Mouse (Mus musculus) midbrain, embryonic 16.5 days (tissue): ENCODE results near the gene Tspan11. TPM values are rescaled to one million over a fixed set of nuclear protein-coding genes. Genes with fewer than 3 reads are reported as not detected.
A peak's percentile ranks its signal among the peaks of the same experiment; 100 is the strongest.

Experiments
- ATAC-seq: fragments of 200-750 bp; cut with Nextera tagmentation; 2 replicates; pipeline ENCODE4 v1.8.0; 2017; ENCODE audit warnings: moderate TSS enrichment
- H3K27ac ChIP-seq: fragments of 300-500 bp; sonication (generic); 2 replicates; pipeline ENCODE4 v1.5.1; 2014; ENCODE audit warnings: mild to moderate bottlenecking, low read length, mixed read lengths
- H3K27me3 ChIP-seq: fragments of 300-500 bp; sonication (generic); 2 replicates; pipeline ENCODE4 v1.6.1; 2014; ENCODE audit warnings: low read depth, low read length, mixed read lengths; ENCODE audit not compliant: control insufficient read depth, insufficient read depth
- H3K36me3 ChIP-seq: fragments of 300-500 bp; sonication (generic); 2 replicates; pipeline ENCODE4 v1.6.1; 2014; ENCODE audit warnings: mild to moderate bottlenecking, low read length, moderate library complexity, mixed read lengths; ENCODE audit not compliant: control insufficient read depth, insufficient read depth
- H3K4me1 ChIP-seq: fragments of 300-500 bp; sonication (generic); 2 replicates; pipeline ENCODE4 v1.6.1; 2014; ENCODE audit warnings: mild to moderate bottlenecking, low read length, mixed read lengths; ENCODE audit not compliant: control insufficient read depth, insufficient read depth
- H3K4me2 ChIP-seq: fragments of 300-500 bp; sonication (generic); 2 replicates; pipeline ENCODE4 v1.6.1; 2014; ENCODE audit warnings: mild to moderate bottlenecking, low read length, mixed read lengths
- H3K4me3 ChIP-seq: fragments of 300-500 bp; sonication (generic); 2 replicates; pipeline ENCODE4 v1.5.1; 2014; ENCODE audit warnings: low read depth, mild to moderate bottlenecking, low read length, moderate library complexity, mixed read lengths
- H3K9ac ChIP-seq: fragments of 300-500 bp; sonication (generic); 2 replicates; pipeline ENCODE4 v1.6.1; 2014; ENCODE audit warnings: low read depth, low read length, mixed read lengths
- H3K9me3 ChIP-seq: fragments of 300-500 bp; sonication (generic); replicated peaks from 2 replicates; pipeline ENCODE4 v1.6.1; 2014; ENCODE audit warnings: mild to moderate bottlenecking, low read length, mixed read lengths; ENCODE audit not compliant: control insufficient read depth, poor library complexity, severe bottlenecking
- WGBS: fragments of 180-500 bp; shearing (Covaris S2); extraction: QIAGEN DNeasy Blood & Tissue Kit; methylation state at CpG from one replicate; pipeline ENCODE4 v1.1.7; 2014; 5-methylcytosine and 5-hydroxymethylcytosine counted together
- polyA plus RNA-seq: library from polyadenylated mRNA; unstranded; fragments of >200 nt; fragmentation: Nextera tagmentation; extraction: Ambion mirVana; gene quantifications from 2 replicates; pipeline ENCODE4 v1.2.1, GENCODE M21; 2015

The Tspan11 gene
- polyA plus RNA-seq, 1 experiment from 2014 or later = 5.5 TPM

DNA sequence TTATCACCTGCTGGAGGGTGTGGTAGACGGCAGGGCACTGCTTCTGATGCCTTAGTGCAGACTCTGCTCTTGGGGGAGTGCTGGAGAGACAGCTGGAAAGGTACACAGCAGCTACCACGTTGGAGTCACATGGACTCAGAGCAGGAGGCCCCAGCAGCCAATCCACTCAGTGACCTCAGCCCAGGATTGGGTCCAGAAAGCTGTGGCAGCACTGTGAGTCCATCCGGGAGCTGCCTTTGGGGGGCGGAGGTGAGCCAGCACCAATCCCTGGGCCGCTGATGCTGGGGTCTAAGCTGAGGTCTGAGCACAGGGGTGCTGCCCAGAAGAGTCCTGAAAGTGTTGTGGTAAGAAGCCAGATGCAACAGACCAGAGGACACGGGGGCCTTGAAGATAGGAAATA lies 7.6 kb downstream of the Tspan11 start:
- no peak overlapping the region for H3K27ac ChIP-seq
- H3K4me1 ChIP-seq = no peaks in the 10 kb centered on the region
- H3K4me3 ChIP-seq = no peak overlapping the region
- H3K27me3 ChIP-seq = no peaks in the 10 kb centered on the region
- H3K36me3 ChIP-seq = no peaks in the 10 kb centered on the region
- no peak overlapping the region for H3K9ac ChIP-seq
- no peak overlapping the region for H3K4me2 ChIP-seq
- no peak for ATAC-seq
- no peaks in the 10 kb centered on the region for H3K9me3 ChIP-seq
- 30% methylated on average over 6 of the region's 6 CpGs for WGBS

- Histone ChIP-seq H3K4me2 (no peak overlapping the region), H3K9ac (no peak overlapping the region), H3K27me3 (no peaks in the 10 kb centered on the region), H3K4me1 (no peaks in the 10 kb centered on the region), H3K27ac (no peak overlapping the region), H3K36me3 (no peaks in the 10 kb centered on the region), H3K4me3 (no peak overlapping the region), H3K9me3 (no peaks in the 10 kb centered on the region)
- WGBS = 91% methylated on average over 3 of the region's 3 CpGs
- no peak for ATAC-seq
Measured at GRCm38 (mm10) chr6:127896425-127896824, 9.0 kb downstream of the Tspan11 start.

DNA sequence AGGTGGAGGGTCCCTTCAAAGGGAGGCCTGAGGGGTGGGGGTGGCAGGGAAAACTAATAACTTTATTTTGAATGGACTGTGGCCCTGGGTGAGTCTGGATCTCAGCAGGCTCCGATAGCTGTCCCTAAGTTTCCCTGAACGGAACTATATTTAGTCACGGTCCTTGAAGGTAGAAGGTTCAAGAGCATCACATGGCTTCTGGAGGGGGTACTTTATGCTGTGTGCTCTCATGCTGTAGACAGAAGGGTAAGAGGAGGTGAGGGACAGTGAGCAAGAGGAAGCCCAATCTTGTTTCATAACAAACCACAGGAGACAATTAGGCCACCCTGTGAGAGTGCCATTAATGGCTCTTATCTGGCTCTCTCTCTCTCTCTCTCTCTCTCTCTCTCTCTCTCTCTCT lies 10.0 kb downstream of the Tspan11 start:
- WGBS = 85% methylated on average over 3 of the region's 3 CpGs
- Histone ChIP-seq H3K27me3 (no peaks in the 10 kb centered on the region), H3K4me3 (no peak overlapping the region), H3K27ac (no peak overlapping the region), H3K4me2 (no peak overlapping the region), H3K4me1 (no peaks in the 10 kb centered on the region), H3K36me3 (no peaks in the 10 kb centered on the region), H3K9me3 (no peaks in the 10 kb centered on the region), H3K9ac (no peak overlapping the region)
- no peak for ATAC-seq

DNA sequence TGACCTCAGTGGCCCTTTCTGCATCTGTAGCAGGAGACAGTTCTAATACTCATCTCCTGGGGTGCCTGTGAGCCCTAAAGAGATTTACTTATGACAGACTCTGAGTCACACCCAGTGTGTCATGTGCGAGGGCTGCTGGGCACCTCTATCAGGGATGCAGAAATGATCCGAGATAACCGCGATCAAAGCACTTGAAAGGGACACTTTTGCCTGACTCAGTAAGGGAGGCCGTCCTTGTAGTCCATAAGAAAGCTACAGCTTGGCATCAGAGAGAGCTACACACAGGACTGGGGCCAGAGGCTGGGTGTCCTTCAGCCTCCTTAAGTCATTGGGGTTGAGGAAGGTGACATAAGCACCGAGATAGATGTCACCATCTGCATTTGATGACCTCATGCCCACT lies 12.7 kb downstream of the Tspan11 start:
- H3K27ac ChIP-seq = no peak overlapping the region
- 91% methylated on average over 6 of the region's 6 CpGs for WGBS
- H3K27me3 ChIP-seq = no peaks in the 10 kb centered on the region
- no peak overlapping the region for H3K9ac ChIP-seq
- no peak overlapping the region for H3K4me3 ChIP-seq
- no peaks in the 10 kb centered on the region for H3K4me1 ChIP-seq
- H3K9me3 ChIP-seq = no peaks in the 10 kb centered on the region
- ATAC-seq = no peak
- no peaks in the 10 kb centered on the region for H3K36me3 ChIP-seq
- H3K4me2 ChIP-seq = no peak overlapping the region

DNA sequence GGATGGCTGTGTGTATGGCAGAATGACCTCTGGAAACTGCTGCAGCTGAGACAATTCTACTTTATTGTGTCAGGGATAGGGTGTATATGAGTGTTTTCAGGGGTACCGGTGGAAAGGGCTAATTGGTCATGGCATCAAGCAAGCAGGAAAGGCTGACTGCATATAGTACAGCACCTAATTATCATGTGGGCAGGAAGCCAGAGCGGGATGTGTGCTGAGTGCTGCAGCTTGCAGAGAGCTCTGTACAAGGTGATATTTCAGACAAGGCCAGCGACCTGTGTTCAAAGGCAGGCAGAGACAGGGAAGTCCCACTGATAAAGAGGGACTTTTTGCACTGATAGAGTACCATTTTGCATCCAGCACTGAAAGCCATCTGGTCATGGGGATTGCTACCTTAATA lies 13.9 kb downstream of the Tspan11 start:
- Histone ChIP-seq H3K9ac (no peak overlapping the region), H3K27me3 (no peaks in the 10 kb centered on the region), H3K4me1 (no peaks in the 10 kb centered on the region), H3K4me3 (no peak overlapping the region), H3K4me2 (no peak overlapping the region), H3K36me3 (no peaks in the 10 kb centered on the region), H3K27ac (no peak overlapping the region), H3K9me3 (no peaks in the 10 kb centered on the region)
- 71% methylated on average over 3 of the region's 3 CpGs for WGBS
- ATAC-seq = no peak

GRCm38 (mm10) chr6:127901669-127902068 lies 14.3 kb downstream of the Tspan11 start:
- no peak overlapping the region for H3K4me3 ChIP-seq
- no peak overlapping the region for H3K9ac ChIP-seq
- H3K4me1 ChIP-seq = no peaks in the 10 kb centered on the region
- H3K27ac ChIP-seq = no peak overlapping the region
- ATAC-seq = no peak
- no peak overlapping the region for H3K4me2 ChIP-seq
- WGBS = 79% methylated on average over 5 of the region's 5 CpGs
- H3K9me3 ChIP-seq = no peaks in the 10 kb centered on the region
- no peaks in the 10 kb centered on the region for H3K27me3 ChIP-seq
- no peaks in the 10 kb centered on the region for H3K36me3 ChIP-seq

GRCm38 (mm10) chr6:127902559-127902958 lies 15.2 kb downstream of the Tspan11 start:
- no peak overlapping the region for H3K4me2 ChIP-seq
- no peak overlapping the region for H3K9ac ChIP-seq
- no peaks in the 10 kb centered on the region for H3K4me1 ChIP-seq
- H3K27ac ChIP-seq = no peak overlapping the region
- no peaks in the 10 kb centered on the region for H3K9me3 ChIP-seq
- no peaks in the 10 kb centered on the region for H3K36me3 ChIP-seq
- WGBS = 85% methylated on average over 8 of the region's 8 CpGs
- no peak for ATAC-seq
- H3K4me3 ChIP-seq = no peak overlapping the region
- H3K27me3 ChIP-seq = no peaks in the 10 kb centered on the region

- H3K9ac ChIP-seq = no peak overlapping the region
- no peak for ATAC-seq
- H3K4me2 ChIP-seq = no peak overlapping the region
- no peaks in the 10 kb centered on the region for H3K36me3 ChIP-seq
- no peaks in the 10 kb centered on the region for H3K27me3 ChIP-seq
- H3K27ac ChIP-seq = no peak overlapping the region
- H3K4me3 ChIP-seq = no peak overlapping the region
- 91% methylated on average over 4 of the region's 4 CpGs for WGBS
- H3K9me3 ChIP-seq = no peaks in the 10 kb centered on the region
- H3K4me1 ChIP-seq = no peaks in the 10 kb centered on the region
Measured at GRCm38 (mm10) chr6:127910638-127911037, 23.2 kb downstream of the Tspan11 start.

DNA sequence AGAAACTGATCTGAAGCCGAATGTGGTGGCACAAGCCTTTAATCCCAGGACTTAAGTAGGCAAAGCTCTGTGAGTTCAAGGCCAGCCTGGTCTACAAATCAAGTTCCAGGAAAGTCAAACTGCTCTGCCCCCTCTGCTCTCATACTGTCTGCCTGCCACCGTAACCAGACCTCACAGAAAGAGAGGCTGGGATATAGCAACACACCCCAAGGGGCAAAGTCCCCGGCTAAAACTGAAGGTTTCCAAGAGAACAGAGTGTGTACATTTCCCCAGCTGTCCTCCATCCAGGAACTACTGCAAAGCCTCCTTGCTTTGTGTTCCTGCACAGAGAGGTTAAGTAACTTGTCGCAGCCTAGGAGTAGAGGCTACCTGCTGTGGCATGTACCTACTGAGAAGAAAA lies 24.3 kb downstream of the Tspan11 start:
- H3K36me3 ChIP-seq = no peaks in the 10 kb centered on the region
- H3K4me1 ChIP-seq = no peaks in the 10 kb centered on the region
- H3K27ac ChIP-seq = no peak overlapping the region
- H3K9me3 ChIP-seq = no peaks in the 10 kb centered on the region
- no peaks in the 10 kb centered on the region for H3K27me3 ChIP-seq
- WGBS = 70% methylated on average over 4 of the region's 4 CpGs
- no peak overlapping the region for H3K9ac ChIP-seq
- no peak overlapping the region for H3K4me3 ChIP-seq
- ATAC-seq = no peak
- no peak overlapping the region for H3K4me2 ChIP-seq

DNA sequence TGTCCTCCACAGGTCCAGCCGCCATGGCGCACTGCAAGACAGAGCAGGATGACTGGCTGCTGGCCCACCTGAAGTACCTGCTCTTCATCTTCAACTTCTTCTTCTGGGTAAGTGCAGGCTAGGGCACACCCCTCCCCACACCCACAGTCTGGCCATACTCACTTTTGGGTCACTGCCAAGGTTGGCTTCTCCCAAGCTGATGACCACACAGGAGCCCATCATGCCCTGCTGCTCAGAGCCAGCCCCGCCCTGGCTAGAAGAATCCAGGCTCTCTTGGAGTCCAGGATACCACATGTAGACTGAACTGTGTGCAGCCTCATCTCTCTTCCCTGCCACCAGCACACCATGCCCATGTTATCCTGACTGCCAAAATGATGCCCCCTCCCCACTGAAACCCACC lies 25.5 kb downstream of the Tspan11 start:
- Histone ChIP-seq H3K4me3 (no peak overlapping the region), H3K36me3 (no peaks in the 10 kb centered on the region), H3K4me1 (no peaks in the 10 kb centered on the region; the same call in 1 of the 2 replicates), H3K4me2 (no peak overlapping the region), H3K9me3 (no peaks in the 10 kb centered on the region), H3K9ac (no peak overlapping the region), H3K27me3 (no peaks in the 10 kb centered on the region), H3K27ac (no peak overlapping the region)
- 90% methylated on average over 3 of the region's 3 CpGs for WGBS
- 0 out of 2 replicates have a peak, but pooled peaks have one; percentile 25 for ATAC-seq
